Mouse (Mus musculus): ENCODE measurements around the gene Tagln. TPM values are rescaled to one million over a fixed set of nuclear protein-coding genes. Genes with fewer than 3 reads are reported as not detected.

The Tagln gene
- polyA plus RNA-seq, 1 experiment from 2014 or later = 154 TPM

- Histone ChIP-seq H3K9ac (replicated peaks; ENCODE audit: low read length) (no peak overlapping the region), H3K36me3 (ENCODE audit: insufficient read depth, low read length) (peaks cover 35% of the 10 kb centered on the region), H3K4me1 (ENCODE audit: insufficient read depth, low read length) (peaks cover 5% of the 10 kb centered on the region; the same call in 1 of the 2 replicates), H3K4me2 (replicated peaks; ENCODE audit: low read depth, low read length) (no peak overlapping the region), H3K4me3 (ENCODE audit: low read length) (no peak overlapping the region), H3K27me3 (ENCODE audit: insufficient read depth, low read length) (0 out of 2 replicates have a peak, but pooled peaks cover 2% of the 10 kb centered on the region), H3K9me3 (ENCODE audit: low read length) (no peaks in the 10 kb centered on the region), H3K27ac (ENCODE audit: low read length) (no peak overlapping the region)
- ATAC-seq (ENCODE audit: low FRiP score, low TSS enrichment) = no peak
- WGBS = 70% methylated on average over 15 of the region's 15 CpGs
These were observed 3.2 kb upstream of the Tagln start for GRCm38 (mm10) chr9:45938952-45939637.

- H3K36me3 ChIP-seq (ENCODE audit: insufficient read depth, low read length) = peaks cover 25% of the 10 kb centered on the region
- H3K4me3 ChIP-seq (ENCODE audit: low read length) = no peak overlapping the region
- H3K27me3 ChIP-seq (ENCODE audit: insufficient read depth, low read length) = 0 out of 2 replicates have a peak, but pooled peaks cover 2% of the 10 kb centered on the region
- H3K4me1 ChIP-seq (ENCODE audit: insufficient read depth, low read length) = peaks cover 8% of the 10 kb centered on the region
- H3K9me3 ChIP-seq (ENCODE audit: low read length) = no peaks in the 10 kb centered on the region
- H3K27ac ChIP-seq (ENCODE audit: low read length) = no peak overlapping the region
- WGBS = 89% methylated on average over 8 of the region's 8 CpGs
- no peak for ATAC-seq (ENCODE audit: low FRiP score, low TSS enrichment)
- no peak overlapping the region for H3K4me2 ChIP-seq (replicated peaks; ENCODE audit: low read depth, low read length)
- H3K9ac ChIP-seq (replicated peaks; ENCODE audit: low read length) = no peak overlapping the region
These were observed 2.2 kb upstream of the Tagln start for GRCm38 (mm10) chr9:45938088-45938487.

GRCm38 (mm10) chr9:45936883-45937282, 1.0 kb upstream of the Tagln start:
- 19% methylated on average over 3 of the region's 3 CpGs for WGBS
- no peak overlapping the region for H3K9ac ChIP-seq (replicated peaks; ENCODE audit: low read length)

GRCm38 (mm10) chr9:45932571-45933415, 3.1 kb downstream of the Tagln start:
- H3K36me3 ChIP-seq (ENCODE audit: insufficient read depth, low read length) = peaks cover 10% of the 10 kb centered on the region
- H3K9me3 ChIP-seq (ENCODE audit: low read length) = no peaks in the 10 kb centered on the region
- H3K4me3 ChIP-seq (ENCODE audit: low read length) = no peak overlapping the region
- WGBS = 57% methylated on average over 11 of the region's 11 CpGs
- 0 out of 2 replicates have a peak overlapping the region, but pooled peaks have one; percentile 22 for H3K9ac ChIP-seq (replicated peaks; ENCODE audit: low read length)
- no peak for ATAC-seq (ENCODE audit: low FRiP score, low TSS enrichment)
- H3K4me1 ChIP-seq (ENCODE audit: insufficient read depth, low read length) = peaks cover 18% of the 10 kb centered on the region
- no peak overlapping the region; the same call in 1 of the 2 replicates for H3K4me2 ChIP-seq (replicated peaks; ENCODE audit: low read depth, low read length)
- H3K27ac ChIP-seq (ENCODE audit: low read length) = no peak overlapping the region
- 0 out of 2 replicates have a peak, but pooled peaks cover 2% of the 10 kb centered on the region for H3K27me3 ChIP-seq (ENCODE audit: insufficient read depth, low read length)

More at GRCm38 (mm10) chr9:45936883-45937282, 1.0 kb upstream of the Tagln start:
- Histone ChIP-seq H3K27me3 (ENCODE audit: insufficient read depth, low read length) (0 out of 2 replicates have a peak, but pooled peaks cover 2% of the 10 kb centered on the region), H3K36me3 (ENCODE audit: insufficient read depth, low read length) (peaks cover 13% of the 10 kb centered on the region; the same call in 1 of the 2 replicates), H3K27ac (ENCODE audit: low read length) (peak overlapping the region; percentile 13; the same call in 1 of the 2 replicates), H3K4me3 (ENCODE audit: low read length) (no peak overlapping the region), H3K9me3 (ENCODE audit: low read length) (no peaks in the 10 kb centered on the region), H3K4me1 (ENCODE audit: insufficient read depth, low read length) (peaks cover 18% of the 10 kb centered on the region), H3K4me2 (replicated peaks; ENCODE audit: low read depth, low read length) (no peak overlapping the region)
- ATAC-seq (ENCODE audit: low FRiP score, low TSS enrichment) = peak; percentile 49

- 21% methylated on average over 1 of the region's 1 CpGs for WGBS
- no peak for ATAC-seq (ENCODE audit: low FRiP score, low TSS enrichment)
- Histone ChIP-seq H3K4me1 (ENCODE audit: insufficient read depth, low read length) (peaks cover 18% of the 10 kb centered on the region), H3K9ac (replicated peaks; ENCODE audit: low read length) (no peak overlapping the region), H3K4me3 (ENCODE audit: low read length) (no peak overlapping the region), H3K9me3 (ENCODE audit: low read length) (no peaks in the 10 kb centered on the region), H3K27me3 (ENCODE audit: insufficient read depth, low read length) (0 out of 2 replicates have a peak, but pooled peaks cover 2% of the 10 kb centered on the region), H3K4me2 (replicated peaks; ENCODE audit: low read depth, low read length) (no peak overlapping the region), H3K36me3 (ENCODE audit: insufficient read depth, low read length) (peaks cover 13% of the 10 kb centered on the region), H3K27ac (ENCODE audit: low read length) (no peak overlapping the region)
These were observed 3.9 kb downstream of the Tagln start for GRCm38 (mm10) chr9:45931958-45932357.

- peaks cover 24% of the 10 kb centered on the region for H3K36me3 ChIP-seq (ENCODE audit: insufficient read depth, low read length)
- no peaks in the 10 kb centered on the region for H3K27me3 ChIP-seq (ENCODE audit: insufficient read depth, low read length)
- peaks cover 13% of the 10 kb centered on the region for H3K4me1 ChIP-seq (ENCODE audit: insufficient read depth, low read length)
- no peak overlapping the region for H3K4me2 ChIP-seq (replicated peaks; ENCODE audit: low read depth, low read length)
- no peaks in the 10 kb centered on the region for H3K9me3 ChIP-seq (ENCODE audit: low read length)
- 86% methylated on average over 5 of the region's 5 CpGs for WGBS
- H3K4me3 ChIP-seq (ENCODE audit: low read length) = no peak overlapping the region
- no peak for ATAC-seq (ENCODE audit: low FRiP score, low TSS enrichment)
- H3K27ac ChIP-seq (ENCODE audit: low read length) = no peak overlapping the region
- no peak overlapping the region for H3K9ac ChIP-seq (replicated peaks; ENCODE audit: low read length)
These were observed 6.6 kb downstream of the Tagln start for GRCm38 (mm10) chr9:45929285-45929684.

- peaks cover 57% of the 10 kb centered on the region for H3K36me3 ChIP-seq (ENCODE audit: insufficient read depth, low read length)
- H3K4me1 ChIP-seq (ENCODE audit: insufficient read depth, low read length) = no peaks in the 10 kb centered on the region
- H3K27ac ChIP-seq (ENCODE audit: low read length) = peak overlapping the region; percentile 64; the same call in 1 of the 2 replicates
- H3K9ac ChIP-seq (replicated peaks; ENCODE audit: low read length) = no peak overlapping the region
- H3K4me3 ChIP-seq (ENCODE audit: low read length) = no peak overlapping the region
- ATAC-seq (ENCODE audit: low FRiP score, low TSS enrichment) = no peak
- H3K9me3 ChIP-seq (ENCODE audit: low read length) = no peaks in the 10 kb centered on the region
- no peaks in the 10 kb centered on the region for H3K27me3 ChIP-seq (ENCODE audit: insufficient read depth, low read length)
- WGBS = 55% methylated on average over 1 of the region's 1 CpGs
- H3K4me2 ChIP-seq (replicated peaks; ENCODE audit: low read depth, low read length) = no peak overlapping the region
These were observed 16.0 kb downstream of the Tagln start for GRCm38 (mm10) chr9:45919895-45920294.

GRCm38 (mm10) chr9:45917041-45917934, 18.6 kb downstream of the Tagln start:
- peaks cover 53% of the 10 kb centered on the region for H3K36me3 ChIP-seq (ENCODE audit: insufficient read depth, low read length)
- H3K9ac ChIP-seq (replicated peaks; ENCODE audit: low read length) = no peak overlapping the region
- H3K27me3 ChIP-seq (ENCODE audit: insufficient read depth, low read length) = no peaks in the 10 kb centered on the region
- H3K4me3 ChIP-seq (ENCODE audit: low read length) = no peak overlapping the region
- no peak overlapping the region for H3K4me2 ChIP-seq (replicated peaks; ENCODE audit: low read depth, low read length)
- no peak overlapping the region for H3K27ac ChIP-seq (ENCODE audit: low read length)
- H3K4me1 ChIP-seq (ENCODE audit: insufficient read depth, low read length) = no peaks in the 10 kb centered on the region
- no peak for ATAC-seq (ENCODE audit: low FRiP score, low TSS enrichment)
- no peaks in the 10 kb centered on the region for H3K9me3 ChIP-seq (ENCODE audit: low read length)
- 85% methylated on average over 5 of the region's 5 CpGs for WGBS

GRCm38 (mm10) chr9:45915659-45916058, 20.2 kb downstream of the Tagln start:
- Histone ChIP-seq H3K4me1 (ENCODE audit: insufficient read depth, low read length) (no peaks in the 10 kb centered on the region), H3K4me3 (ENCODE audit: low read length) (no peak overlapping the region), H3K9me3 (ENCODE audit: low read length) (no peaks in the 10 kb centered on the region), H3K36me3 (ENCODE audit: insufficient read depth, low read length) (peaks cover 51% of the 10 kb centered on the region), H3K27me3 (ENCODE audit: insufficient read depth, low read length) (no peaks in the 10 kb centered on the region), H3K9ac (replicated peaks; ENCODE audit: low read length) (no peak overlapping the region), H3K4me2 (replicated peaks; ENCODE audit: low read depth, low read length) (no peak overlapping the region), H3K27ac (ENCODE audit: low read length) (no peak overlapping the region)
- no peak for ATAC-seq (ENCODE audit: low FRiP score, low TSS enrichment)
- 90% methylated on average over 2 of the region's 2 CpGs for WGBS
